Mouse (Mus musculus) cerebellum, adult 9-11 months (tissue): ENCODE results near the gene Ets2.
"Not testable (repeated sequence)": the region's sequence is repeated elsewhere in the genome, so short reads cannot be mapped to it uniquely, and the experiment has no call there.

Experiments
- DNase-seq: peaks from one replicate; pipeline ENCODE4 v3.0.0; 2022

The Ets2 gene

DNA sequence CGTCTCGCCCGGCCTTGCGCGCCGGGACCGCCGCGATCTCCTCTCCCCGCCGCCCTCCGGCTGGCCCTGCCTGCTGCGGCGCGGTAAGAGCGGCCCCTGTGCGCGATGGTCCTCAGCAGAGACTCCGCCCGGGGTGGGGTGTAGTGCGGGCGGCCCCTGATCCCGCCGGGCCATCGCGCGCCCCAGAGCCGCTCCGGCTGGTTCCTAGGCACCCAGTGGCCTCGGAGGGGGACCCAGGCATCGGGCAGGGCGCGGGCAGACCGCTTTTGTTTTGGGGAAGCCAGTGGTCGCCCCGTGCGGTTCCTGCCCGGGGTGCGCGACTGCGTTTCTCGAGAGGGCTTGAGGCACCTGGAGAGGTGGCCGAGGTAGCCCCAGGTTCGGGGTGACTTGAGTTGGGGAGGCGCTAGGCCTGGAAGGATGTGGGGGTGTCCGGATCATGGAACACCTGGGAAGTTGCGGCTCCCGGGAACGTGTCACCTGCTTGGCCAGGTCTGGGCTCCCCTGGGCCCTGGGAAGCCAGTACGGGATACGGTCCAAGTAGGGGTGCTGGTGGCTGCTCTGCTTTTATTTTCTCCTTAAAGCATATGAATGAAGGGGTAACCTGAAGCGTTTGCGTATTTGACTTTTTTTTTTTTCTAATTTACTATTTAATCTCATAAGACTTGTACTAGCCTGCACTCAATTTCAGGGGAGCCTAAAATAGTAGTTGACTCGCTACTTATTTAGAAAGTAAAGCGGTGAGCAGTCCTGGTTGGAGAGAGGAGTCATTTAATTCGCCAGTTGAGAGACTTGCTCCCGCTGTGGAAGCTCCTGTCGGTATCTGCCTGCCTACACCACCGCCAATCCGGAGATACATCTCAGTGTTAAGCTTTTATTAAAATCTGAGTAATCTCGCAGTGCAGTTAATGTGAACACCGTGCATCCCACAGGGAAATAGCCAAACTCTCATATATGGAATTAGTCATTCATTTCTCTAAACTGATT is 979 bp downstream of the Ets2 start:
- peak; percentile 71 for DNase-seq

DNA sequence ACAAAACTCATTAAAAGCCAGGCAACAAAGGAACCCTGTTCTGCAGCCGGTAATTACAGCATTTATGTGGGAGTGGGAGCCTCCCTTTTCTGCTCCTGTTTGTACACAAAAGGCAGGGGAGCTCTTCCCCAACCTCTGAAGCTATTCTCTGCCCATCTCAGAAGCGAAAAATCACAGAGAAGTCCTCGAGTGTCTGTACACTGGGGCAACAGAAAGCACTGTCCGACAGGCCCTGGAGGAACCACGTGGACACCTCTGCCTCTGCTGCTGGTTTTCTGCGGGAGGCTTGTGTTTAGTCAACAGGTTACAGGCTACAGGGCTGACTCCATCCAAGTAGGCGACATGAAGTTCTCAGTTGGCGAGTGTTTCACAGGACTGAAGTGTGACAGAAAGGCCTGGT is 2.1 kb downstream of the Ets2 start:
- peak; percentile 25 for DNase-seq

DNA sequence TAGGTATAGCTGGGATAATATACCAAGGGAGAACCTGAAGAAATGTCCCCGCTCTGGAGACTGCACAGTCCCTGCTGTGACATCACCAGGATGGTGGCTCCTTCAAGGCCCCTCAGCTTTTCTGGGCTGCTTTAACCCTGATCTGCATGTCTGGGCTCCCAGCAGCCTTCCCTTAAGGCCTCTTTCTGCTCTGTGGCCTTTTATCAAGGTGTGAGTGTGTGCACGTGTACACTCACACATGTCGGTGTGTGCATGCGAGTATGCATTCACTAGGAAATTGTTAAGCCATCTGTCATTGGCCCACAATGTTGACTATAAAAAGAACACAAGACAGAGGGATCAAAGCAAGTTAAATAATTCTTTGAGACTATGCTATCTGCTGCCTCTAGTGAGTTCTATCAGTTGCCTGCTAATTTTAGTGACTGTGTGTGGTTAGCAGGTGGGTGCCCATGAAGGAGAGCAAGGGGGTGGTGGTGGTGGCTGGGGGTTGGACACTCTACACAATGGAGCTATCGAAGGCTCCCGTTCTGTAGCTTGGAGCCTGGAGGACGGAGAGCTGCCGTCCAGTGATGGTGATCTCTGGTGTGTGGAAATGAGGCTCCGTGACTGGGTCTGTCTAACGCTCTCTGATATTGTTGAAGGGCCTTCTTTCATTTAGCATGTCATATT is 2.9 kb downstream of the Ets2 start:
- peak; percentile 23 for DNase-seq

DNA sequence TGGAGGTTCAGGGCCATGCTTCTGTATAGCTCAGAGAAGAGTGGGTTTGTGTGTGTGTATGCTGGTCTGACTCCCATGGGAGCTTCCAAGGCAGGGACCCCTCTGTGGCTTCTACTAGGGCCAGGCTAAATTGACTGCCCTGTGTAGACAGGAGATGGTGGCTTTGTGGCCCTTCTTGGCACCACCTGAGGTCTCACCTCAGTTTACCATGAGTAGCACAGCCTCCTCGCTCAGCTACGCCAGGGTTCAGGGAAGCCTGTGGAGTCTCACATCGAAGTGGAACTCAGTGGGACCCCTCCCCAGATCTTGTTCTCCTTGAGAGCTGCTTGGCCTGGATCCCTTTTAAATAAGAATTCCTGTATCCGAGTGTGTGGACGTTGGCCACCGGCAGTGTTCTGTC is 3.9 kb downstream of the Ets2 start:
- DNase-seq = peak; percentile 17

DNA sequence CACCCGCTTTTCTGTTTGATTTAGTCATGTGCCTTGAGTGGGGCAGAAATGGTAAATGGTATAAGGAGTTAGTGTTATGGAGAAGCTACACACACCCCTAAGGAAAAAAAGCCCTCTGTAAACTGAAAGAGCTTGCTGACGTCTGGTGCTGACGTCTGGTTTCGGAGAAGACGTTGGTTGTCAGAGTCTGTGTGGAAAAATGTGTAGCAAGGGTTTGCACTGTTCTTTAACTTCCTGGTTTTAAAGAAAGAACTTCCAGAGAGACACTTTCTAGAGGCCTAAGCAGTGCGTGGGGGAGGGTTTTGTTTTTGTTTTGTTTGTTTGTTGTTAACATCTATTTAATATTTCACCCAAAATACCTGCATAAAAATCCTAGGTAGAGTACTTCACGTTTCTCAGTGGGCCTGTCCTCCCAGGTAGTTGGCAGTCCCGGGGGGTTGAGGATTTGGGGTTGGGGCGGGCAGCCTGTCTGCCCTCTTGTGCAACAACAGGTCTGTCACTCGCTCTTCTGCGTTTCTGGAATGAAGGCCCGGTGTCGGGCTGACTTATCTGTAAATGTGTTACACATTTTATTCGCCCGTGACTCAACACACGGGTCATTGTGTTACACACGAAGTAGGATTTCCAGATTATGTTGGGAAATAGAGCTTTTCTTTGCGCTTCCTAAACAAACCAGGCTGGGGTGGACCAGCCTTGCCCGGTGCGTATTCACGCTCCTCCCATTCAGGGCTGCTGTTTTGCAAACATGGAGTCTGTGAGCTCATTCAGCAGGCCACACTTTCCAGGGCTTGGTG is 6.5 kb downstream of the Ets2 start:
- no peak for DNase-seq

DNA sequence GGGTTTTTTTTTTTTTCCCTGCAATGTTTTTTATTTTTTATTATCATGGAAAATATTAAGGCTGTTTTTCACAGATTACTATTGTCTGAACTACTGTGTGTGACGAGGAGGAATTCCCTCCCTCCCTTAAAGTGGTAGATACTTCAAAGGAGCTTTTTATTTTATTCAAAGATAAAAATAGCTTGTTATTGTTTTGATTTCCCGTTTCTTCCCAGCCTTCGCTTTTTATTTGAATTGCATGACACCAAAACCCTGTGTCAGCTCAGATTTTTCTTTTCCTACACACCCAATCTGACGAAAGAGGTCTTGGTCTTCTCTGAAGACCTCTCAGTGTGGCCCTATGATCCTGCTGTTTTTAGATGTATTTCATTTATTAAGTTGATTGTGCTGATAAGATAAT is 7.3 kb downstream of the Ets2 start:
- no peak for DNase-seq

DNA sequence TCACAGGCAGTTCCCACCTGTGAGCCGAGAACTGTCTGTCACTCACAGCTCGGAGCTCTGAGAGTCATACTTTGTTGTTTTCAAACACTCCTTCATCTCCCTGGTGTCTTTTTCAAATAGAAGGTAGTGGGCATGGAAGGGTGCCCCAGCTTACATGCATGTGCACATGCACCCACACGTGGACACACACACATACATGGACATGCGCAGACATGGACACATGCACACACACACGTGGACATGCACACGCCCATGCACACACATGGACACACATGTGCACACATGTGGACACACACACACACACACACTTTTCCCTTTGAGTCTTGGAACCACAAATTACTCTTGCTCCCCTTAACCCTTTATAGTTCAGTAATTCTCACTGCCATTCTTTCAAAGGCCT is 8.3 kb downstream of the Ets2 start:
- DNase-seq = no peak

DNA sequence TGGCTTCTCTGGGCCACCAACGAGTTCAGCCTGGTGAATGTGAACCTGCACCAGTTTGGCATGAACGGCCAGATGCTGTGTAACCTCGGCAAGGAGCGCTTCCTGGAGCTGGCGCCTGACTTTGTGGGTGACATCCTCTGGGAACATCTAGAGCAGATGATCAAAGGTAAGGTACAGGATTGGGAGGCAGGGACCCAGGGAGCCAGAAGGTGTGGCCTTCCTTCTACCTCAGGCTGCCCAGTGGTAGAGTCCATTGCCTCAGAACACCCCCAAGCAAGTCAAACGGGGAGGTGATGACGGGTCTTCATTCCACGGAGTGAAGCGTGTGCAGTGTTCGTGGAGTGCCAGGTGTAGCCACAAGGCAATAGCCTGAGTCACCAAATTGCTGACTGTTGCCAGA is 10.2 kb downstream of the Ets2 start:
- DNase-seq = no peak

DNA sequence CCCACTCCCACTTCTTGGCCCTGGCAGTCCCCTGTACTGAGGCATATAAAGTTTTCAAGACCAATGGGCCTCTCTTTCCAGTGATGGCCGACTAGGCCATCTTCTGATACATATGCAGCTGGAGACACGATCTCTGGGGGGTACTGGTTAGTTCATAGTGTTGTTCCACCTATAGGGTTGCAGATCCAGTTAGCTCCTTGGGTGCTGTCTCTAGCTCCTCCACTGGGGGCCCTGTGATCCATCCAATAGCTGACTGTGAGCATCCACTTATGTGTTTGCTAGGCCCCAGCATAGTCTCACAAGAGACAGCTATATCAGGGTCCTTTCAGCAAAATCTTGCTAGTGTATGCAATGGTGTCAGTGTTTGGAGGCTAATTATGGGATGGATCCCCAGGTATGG is 11.2 kb downstream of the Ets2 start:
- not testable (repeated sequence) for DNase-seq

DNA sequence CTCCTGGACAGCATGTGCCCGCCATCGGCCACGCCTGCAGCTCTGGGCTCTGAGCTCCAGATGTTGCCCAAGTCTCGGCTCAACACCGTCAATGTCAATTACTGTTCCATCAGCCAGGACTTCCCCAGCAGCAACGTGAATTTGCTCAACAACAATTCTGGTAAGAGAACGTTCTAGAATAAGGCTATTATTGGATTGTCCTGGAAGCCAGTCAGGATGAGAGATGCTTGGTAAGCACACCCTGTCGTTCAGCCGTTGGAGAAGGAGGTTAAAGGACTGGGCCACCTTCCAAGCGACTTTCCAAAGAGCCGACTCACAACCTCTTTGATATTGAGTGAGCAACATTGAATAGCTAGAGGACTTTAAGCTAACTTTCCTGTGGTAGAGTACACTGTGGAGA is 13.2 kb downstream of the Ets2 start:
- no peak for DNase-seq

DNA sequence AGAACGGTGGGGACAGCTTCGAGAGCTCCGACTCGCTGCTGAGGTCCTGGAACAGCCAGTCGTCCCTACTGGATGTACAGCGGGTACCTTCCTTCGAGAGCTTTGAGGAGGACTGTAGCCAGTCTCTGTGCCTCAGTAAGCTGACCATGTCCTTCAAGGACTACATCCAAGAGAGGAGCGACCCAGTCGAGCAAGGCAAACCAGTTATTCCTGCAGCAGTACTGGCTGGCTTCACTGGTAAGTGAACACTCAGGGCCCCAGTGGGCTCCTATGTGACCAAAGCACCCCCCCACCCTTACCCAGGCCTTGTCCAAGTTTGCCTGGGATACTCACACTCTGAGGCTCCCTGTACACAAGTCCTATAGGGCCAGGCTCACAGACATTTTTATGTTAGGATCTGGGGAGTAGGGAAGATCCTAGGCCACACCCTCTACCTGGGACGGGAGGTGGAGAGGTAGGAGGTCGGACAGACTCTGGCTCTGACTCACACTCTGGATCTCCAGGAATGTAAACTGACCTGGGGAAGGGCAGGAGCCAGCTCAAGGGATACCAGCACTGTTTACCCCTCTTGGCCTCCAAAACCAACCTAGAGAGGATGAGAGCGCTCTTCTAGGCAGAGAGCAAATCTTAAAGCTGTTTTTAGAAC is 14.3 kb downstream of the Ets2 start:
- DNase-seq = no peak

DNA sequence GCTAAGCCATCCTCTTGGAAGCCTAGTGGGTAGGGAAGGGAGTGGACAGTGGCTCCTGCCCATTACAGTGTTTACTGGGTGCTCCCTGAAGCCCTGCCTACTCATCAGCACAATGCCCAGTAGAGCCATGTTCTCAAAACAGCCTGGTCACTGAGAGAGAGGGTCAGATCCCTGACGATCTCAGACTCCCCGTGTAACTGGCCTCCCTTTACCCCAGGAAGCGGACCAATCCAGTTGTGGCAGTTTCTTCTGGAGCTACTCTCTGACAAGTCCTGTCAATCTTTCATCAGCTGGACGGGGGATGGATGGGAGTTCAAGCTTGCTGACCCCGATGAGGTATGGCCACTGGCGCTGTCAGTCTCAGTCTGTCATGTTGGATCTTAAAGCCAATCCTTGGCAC is 15.8 kb downstream of the Ets2 start:
- no peak for DNase-seq

DNA sequence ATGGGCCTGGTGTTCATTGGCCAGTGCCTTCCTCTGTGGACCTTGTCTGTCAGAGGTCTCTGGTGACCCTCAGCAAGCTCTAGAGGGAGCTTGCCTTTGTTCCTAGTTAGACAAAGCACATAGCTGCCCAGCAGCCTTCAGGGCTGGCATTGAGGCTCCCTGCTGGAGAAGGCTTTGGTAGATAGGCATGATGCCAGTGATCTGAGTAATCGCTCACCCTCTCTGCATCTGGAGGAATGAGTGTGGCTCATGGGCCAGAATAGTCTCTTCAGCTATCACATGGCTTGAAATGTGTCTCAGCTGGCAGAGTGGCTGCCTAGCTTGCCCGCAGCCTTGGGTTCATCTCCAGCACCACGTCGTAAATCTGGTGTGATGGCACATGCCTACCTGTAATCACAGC is 16.2 kb downstream of the Ets2 start:
- no peak for DNase-seq

DNA sequence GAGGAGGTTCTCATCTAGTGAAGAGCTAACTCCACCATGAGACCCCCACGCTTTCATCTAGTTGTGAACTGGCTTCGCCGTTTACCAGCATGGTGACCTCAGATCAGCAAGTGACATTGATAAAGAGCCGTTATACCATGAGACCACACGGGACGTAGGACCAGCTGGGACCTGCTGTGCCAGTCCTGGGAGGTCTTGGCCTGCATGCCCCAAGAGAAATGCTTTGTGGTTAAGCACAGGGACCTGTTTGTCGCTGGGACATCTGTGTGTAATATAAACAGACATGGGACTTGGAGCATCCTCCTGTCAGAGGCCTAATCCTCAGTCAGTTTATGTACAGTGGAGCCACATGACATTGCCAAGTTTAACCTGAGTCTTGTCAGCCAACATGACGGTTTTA is 18.7 kb downstream of the Ets2 start:
- no peak for DNase-seq

DNA sequence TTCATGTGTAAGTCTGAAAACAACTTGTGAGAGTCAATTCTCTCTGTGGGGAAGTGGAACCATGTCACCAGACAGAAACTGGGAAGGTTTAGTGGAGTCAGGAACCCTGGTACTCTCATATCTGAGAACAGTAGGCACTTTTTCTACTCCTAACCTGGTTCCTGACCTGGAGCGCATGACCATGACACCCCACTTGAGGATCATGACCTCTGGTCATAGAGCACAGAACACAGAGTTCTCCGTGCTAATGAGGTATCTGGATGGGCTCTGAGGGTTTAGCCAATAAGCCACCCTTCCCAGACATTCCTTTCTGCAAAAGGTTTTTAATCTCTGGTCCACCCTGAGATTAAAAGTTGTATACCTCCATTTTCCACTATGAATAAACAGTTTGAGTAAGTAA is 22.4 kb downstream of the Ets2 start:
- no peak for DNase-seq

DNA sequence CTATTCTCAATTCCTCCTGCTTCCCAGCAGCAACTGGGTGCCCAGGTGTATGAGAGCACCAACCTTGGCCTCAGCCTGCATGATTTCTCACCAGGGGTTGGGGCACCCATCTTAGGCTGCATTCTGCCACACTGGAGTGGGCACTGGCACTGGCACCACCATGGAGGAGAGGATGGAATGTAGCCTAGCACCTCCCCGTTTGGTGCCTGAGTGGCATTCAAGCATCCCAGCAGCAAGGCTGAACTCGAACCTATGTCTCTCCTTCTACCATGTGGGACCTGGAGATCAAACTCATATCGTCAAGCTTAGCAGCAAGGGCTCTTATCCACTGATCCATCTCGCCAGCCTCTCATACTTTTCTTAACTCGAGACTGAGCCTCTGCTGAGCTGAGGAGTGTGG is 22.9 kb downstream of the Ets2 start:
- DNase-seq = no peak

DNA sequence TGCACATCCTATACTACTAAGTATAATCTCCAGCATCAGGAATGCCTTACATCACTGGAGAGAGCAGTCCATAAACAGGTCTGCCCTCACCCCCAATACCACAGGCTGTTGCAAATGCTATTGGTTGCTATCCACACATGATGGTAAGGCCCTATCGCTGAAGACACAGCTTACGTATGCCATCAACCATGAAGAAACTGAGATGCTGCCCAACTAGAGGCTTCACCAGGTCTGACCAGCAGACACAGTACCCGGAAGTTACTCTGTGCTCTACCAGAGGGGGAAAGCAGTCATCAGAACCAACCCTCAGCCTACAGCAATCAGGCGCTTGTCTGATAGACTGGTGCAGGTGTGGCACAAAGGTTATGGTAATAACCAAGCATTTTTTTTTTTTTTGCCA is 24.9 kb downstream of the Ets2 start:
- DNase-seq = no peak

DNA sequence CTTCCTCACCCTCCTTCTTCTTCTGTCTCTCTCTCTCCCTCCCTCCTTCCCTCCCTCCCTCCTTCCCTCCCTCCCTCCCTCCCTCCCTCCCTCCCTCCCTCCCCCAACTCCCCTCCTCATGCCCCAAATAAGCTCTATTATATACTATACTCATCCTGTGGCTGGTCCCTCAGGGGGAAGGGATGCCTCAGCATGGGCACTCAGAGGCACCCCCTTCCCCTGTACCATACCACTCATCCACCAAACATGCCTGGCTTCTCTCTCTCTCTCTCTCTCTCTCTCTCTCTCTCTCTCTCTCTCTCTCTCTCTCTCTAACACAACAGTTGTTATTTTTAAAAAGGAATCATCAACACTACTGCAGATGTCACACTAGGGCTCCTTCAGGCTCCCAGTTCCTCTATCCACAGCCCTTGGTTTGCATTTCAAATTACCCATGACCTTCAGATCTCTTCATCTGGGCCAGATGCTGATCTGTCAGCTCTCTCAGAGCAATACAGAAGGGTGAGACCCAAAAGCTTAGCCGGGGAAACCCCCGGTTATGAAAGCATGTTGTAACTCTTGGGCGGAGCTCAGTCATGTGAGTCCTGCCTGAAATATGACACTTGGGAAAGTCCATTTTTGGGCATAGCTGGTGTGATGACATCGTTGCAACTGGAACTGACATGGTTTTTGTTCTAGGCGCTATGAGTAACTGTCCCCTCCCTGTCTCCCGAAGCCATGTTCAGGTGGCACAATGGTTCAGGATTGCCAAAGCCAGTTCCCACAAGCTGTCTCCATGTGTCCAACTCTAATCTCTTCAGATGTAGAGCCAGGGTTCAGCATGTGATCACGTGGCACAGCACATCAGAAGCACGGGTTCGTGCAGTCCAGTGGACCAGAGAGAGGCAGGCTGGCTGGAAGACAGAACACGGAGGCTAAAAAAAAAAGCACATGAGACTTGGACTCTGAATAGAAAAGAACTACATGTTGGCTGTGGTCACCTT is 26.9 kb downstream of the Ets2 start:
- DNase-seq = no peak

DNA sequence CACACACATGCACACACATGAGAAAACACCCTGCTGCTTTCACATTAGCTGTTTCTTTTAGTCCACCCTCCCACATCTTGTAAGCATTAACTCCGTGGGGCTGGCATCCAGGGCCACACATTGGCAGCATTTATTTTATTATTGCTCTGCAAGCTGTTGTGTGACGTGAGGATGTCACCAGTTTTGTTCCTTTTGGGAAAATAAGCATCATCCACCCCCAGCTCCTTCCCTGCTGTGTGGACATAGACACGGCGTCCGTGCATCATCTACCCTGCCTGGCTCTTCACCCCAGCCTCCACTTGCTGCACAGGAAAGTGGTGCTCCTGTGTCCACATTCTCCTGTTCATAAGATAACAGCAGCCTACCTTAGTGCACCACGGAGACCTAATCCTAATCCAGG is 27.9 kb downstream of the Ets2 start:
- no peak for DNase-seq

DNA sequence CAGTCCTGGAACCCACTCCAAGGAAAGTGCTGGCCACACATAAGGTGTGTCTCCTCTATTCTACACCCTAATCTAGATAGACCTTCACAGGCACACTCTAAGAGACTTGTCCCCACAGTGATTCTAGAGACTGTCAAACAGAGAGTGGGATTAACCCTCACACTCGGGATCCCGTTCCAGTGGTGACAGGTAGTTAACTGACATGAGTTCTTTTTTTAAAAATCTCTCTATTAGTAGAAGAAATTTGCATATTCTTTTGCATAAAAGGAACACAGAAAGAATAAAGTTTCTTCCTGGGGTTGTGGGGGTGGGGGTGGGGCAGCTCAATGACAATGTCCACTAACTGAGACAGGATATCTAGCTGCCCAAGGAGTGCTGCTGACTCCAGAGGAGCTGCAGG is 32.9 kb downstream of the Ets2 start:
- no peak for DNase-seq

DNA sequence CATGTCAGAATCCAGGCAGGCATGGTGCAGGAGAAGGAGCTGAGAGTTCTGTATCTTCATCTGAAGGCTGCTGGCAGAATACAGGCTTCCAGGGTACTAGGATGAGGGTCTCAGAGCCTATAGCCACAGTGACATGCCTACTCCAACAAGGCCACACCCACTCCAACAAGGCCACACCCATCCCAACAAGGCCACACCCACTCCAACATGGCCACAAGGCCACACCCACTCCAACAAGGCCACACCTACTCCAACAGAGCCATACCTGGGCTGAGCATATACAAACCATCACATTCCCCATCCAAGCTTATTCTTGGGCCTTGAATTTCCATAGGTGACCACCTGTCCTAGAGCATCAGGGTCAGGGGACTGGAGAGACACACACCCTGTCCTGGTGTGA is 34.2 kb downstream of the Ets2 start:
- no peak for DNase-seq

DNA sequence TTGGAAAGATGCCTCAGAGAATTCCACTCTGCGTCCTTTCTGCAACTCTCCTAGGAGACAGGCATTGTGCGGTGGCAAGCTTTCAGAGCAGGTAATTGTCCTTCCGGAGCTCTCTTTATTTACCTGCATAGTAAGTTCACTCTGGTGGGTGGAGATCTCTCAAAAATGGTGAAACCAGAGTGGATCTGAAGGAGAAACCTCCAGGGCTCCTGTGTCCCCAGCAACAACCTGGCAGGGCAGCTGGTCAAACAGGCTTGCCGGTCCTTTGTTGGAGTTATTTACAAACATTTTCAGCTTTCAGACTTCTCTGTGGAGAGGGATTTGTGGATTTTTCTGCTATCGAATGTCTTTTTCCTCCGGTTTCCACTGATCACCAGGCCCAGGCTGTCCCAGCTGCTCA is 34.6 kb downstream of the Ets2 start:
- no peak for DNase-seq
